Mouse (Mus musculus) thymus, postnatal 4 days (tissue): Measurements from ENCODE around the gene Oprd1.

ENCODE experiments used
- DNase-seq: peaks from one replicate; pipeline ENCODE4 v3.0.0; 2021

Gene Oprd1

GRCm38 (mm10) chr4:132133381-132133780, 10.9 kb downstream of the Oprd1 start:
- DNase-seq = no peak

DNA sequence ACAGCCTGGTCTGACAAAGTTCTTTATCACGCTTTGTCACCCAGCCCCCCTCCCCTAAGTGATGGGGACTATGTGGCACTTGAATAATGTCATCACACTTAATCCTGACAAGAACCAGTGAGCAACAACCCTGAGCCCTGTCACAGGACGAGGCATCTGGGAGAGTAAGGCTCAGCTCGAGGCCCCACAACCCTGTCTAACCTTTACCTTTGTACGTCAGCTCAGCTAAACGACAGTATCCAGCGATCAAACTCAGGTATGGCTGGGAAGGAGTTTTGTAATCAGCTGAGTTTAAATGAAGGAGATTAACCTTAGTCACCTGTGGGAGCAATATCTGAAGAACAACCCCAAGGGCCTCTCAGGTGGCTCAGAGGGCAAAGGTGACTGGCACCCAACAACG, 12.0 kb downstream of the Oprd1 start:
- no peak for DNase-seq

DNA sequence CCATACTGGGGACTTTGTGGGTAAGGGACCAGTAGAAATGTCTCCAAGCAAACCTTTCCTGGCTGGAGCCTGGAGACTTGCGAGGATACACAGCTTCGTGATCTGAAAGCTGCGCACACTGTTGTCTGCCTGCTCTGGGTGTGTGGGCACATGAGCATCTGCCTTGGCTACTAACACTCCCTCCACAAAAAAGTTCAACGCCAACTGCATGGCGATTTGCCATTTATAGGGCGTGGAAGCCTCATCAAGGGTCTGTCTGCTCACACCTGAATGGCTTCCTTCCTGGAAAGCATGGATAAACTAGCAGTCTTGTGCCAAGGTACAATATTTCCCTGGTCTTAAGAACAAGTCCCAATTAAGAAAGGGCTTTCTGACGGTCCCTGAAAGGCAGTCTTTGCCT, 12.5 kb downstream of the Oprd1 start:
- DNase-seq = no peak

DNA sequence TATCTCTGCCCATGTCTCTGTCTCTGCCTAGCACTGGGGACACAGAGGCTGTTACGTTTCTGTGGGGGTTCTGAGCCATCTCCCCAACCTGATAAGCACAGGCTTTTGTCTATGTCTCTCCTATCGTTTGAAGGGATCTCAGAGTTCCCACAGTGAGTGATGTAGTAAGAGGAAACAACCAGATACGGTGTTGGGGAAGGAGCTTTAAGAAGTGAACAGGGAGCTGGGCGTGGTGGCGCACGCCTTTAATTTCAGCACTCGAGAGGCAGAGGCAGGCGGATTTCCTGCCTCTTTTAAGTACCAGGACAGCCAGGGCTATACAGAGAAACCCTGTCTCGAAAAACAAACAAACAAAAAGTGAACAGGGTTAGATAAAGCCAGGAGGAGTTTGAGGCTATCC, 13.2 kb downstream of the Oprd1 start:
- DNase-seq = no peak

- no peak for DNase-seq
Observed at GRCm38 (mm10) chr4:132130645-132131044, 13.6 kb downstream of the Oprd1 start.

DNA sequence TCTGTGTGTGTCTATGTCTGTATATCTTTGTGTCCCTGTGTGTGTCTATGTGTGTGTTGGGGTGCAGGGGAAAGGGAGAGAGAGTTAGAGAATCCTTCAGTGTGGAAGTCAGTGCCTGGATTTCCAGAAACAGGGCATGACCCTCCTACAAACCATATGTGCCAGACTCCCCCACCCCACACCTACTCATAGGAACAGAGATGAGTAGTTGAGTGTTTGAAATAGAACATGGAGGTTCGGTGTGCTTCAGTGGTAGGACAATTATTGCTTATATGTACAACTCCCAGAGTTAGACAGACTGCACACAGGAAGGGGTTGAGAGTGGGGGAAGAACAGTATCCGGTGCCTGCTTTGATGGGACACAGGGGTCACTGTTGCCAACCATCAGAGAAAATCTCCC, 14.2 kb downstream of the Oprd1 start:
- DNase-seq = no peak

DNA sequence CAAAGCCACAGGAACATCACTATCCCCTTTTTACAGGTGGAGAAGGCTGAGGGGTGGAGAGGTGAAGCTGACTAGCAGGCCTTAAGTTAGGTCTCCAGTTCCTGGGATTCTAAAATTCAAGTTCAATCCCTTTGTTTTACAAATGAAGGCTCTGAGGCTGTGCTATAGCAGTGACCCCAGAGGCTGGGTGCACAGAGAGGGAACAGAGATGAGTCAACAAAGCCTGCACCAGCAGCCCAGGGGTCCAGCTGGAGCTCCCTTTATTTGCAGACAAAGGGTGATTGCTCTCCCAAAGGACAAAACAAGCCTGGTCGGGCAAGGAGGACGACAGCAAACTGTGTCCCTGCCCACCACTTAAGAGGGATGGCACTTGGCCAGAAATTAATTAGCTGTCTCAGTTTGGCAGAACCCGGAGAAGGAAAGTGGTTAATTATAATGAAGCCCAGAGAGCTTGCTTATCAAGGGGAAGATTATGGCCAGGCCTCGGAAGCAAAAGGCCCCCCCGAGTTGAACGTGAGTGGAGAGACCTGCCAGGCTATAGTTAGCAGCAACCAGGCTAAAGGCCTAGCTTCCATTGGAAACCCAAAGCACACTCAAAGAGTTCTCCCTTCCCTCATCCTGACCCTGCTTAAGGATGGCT, 15.2 kb downstream of the Oprd1 start:
- DNase-seq = no peak

GRCm38 (mm10) chr4:132127091-132127490, 17.2 kb downstream of the Oprd1 start:
- DNase-seq = no peak

GRCm38 (mm10) chr4:132123166-132123565, 21.1 kb downstream of the Oprd1 start:
- DNase-seq = no peak

DNA sequence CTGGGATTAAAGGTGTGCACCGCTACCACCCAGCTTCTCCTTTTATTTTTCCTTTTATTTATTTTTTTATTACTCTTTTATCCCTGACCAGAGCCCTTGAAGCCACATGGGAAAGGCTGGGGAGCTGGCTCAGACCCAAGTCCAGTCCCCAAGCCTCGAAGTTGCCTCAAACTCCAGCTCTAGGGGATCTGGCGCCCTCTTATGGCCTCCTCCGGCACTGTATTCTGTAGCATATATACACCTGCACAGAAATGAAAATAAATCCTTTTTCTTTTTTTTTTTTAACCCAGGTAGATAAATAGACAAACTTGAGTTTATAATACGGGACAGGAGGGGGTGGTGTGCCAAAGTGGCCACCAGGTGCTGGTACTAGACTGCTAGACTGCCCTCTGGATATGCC, 22.6 kb downstream of the Oprd1 start:
- peak; percentile 45 for DNase-seq

DNA sequence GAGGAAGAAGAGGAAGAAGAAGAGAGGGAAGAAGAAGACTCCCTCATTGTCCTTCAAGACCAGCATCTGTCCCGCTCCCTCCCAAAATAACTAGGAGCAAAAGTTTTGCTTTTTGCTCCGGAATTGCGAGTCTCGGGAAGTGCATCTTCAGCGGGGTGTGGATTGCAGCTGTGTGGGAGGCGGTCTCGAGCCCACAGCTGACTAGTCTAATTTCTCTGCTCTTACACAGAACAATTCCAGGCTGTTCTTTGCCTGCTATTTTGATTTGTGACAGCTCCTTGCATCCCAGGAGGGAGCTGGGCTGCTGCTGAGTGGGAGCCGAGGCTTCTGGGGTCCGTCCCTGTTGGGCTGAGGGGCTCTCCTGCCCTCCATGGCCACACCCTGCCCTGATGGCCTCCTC, 24.7 kb downstream of the Oprd1 start:
- no peak for DNase-seq

DNA sequence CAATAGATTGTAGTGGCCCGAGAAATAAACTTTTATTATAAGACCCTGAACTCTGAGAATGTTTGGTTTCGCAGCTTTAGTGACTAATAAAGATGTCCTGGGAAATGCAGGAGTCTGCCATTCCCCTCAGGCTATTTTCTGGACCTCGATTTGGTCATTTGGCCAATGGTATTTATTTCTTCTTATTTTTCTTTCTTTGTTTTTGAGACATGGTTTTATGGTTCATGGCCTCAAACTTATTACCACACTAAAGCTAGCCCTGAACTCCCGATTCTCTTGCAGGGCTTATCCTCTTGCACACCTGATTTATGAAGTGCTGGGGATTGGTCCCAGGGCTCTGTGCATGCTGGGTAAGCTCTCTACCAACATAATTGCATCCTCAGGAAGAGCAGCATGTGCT, 28.0 kb downstream of the Oprd1 start:
- no peak for DNase-seq

GRCm38 (mm10) chr4:132113411-132114095, 30.7 kb downstream of the Oprd1 start:
- DNase-seq = peak; percentile 47

- no peak for DNase-seq
Observed at GRCm38 (mm10) chr4:132111227-132111626, 33.1 kb downstream of the Oprd1 start.

DNA sequence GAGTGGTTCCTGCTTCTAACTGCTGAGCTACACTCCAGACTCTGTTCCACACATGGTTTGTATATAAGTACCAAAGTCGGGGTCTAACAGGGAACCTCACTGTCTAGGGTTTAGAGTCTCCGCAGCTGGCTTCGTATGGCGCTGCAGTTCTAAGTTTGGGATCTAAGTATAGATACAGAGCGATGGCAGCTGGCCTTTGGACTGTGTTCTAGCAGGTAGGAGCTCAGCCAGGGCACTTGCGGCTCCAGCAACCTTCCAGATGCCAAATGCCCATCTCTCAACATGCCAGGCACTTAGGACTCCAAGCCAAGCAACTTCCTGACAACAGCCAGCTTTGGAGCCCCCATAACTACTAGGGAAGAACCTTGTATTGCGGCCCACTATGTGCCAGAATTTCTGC, 36.1 kb downstream of the Oprd1 start:
- DNase-seq = no peak

GRCm38 (mm10) chr4:132101152-132101551, 43.1 kb downstream of the Oprd1 start:
- DNase-seq = no peak

- no peak for DNase-seq
Observed at GRCm38 (mm10) chr4:132099548-132099947, 44.7 kb downstream of the Oprd1 start.

DNA sequence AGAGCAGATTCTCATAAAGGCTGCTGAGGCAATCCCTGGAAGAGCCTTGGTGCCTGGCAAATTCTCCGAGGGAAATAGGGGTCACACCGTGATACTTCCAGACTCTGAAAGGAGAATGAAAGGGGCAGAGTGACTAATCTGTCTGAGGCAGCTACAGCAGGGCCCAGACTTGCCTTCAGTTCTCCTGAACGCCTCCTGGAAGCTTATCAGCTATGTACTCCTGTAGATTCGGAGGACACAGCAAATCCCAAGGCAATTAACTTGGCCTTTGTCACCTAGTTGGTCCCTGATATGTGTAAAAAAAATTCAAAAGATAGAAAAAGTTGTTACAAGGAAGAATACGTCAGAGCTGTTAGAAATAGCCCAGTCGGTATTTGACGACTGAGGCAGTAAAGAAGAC, 49.2 kb downstream of the Oprd1 start:
- no peak for DNase-seq

GRCm38 (mm10) chr4:132093928-132094327, 50.4 kb downstream of the Oprd1 start:
- DNase-seq = no peak

GRCm38 (mm10) chr4:132093136-132093535, 51.1 kb downstream of the Oprd1 start:
- DNase-seq = no peak

- peak; percentile 72 for DNase-seq
Observed at GRCm38 (mm10) chr4:132088921-132089320, 55.4 kb downstream of the Oprd1 start.

- DNase-seq = peak; percentile 46
Observed at GRCm38 (mm10) chr4:132085114-132085513, 59.2 kb downstream of the Oprd1 start.

DNA sequence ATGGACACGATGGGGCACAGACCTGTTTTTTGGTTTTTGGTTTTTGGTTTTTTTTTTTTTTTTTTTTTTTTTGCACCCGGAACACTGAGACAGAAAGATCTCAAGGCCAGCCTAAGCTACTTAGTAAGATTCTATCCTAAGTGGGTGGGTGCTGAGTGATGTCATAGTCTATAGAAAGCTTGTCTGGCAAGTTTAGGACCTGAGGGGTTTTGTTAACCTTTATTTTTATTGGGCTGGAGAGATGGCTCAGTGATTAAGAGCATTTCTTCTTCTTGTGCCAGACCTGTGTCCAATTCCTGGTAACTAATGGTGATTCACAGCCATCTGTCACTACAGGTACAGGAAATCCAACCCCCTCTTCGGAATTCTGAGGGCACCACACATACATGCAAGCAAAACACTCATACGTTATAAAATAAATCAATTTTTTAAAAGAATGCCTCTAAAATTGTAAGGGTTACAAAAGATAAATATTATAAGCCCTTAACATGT, 63.7 kb downstream of the Oprd1 start:
- no peak for DNase-seq

DNA sequence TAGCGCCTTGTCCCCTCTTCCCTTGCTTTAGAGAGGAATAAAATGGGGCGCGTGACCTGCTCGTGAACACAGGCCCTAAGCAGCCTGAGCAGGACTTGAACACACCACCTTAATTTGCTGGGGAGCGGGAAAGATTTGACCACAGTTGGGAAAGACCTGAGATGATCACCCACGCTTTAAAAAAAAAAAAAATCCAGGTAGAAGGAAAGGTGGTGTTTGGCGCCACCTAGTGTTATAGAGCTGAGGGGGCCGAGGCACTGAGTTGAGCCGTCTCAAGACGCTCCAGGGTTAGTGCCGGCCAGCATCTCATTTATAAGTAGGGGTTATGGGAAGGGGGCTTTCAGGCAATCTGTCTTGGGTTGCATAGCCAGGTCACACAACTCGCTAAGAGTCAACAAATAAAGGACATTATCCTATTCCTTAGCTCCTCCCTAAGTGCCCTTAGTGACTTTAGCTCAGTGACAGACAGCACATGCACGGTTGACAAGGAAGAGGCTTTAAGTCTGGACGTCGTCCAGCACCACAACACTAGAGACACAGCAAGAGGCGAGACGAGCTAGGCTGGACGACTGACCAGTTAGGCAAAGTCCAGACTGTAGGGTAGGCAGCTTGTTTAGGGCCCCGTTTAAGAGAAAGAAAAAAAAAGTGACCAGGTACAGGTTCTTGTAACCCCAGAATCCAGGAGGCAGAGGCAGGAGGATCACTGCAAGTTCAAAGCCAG, 64.6 kb downstream of the Oprd1 start:
- DNase-seq = peak; percentile 82
